Comparison of ENCODE assay signal across 13 mouse cellular contexts in genomic region chr4:130055160-130056010, GRCm38 (mm10). TPM values are rescaled to one million over a fixed set of nuclear protein-coding genes. Genes with fewer than 3 reads are reported as not detected.
DNase-seq lines count a peak whose midpoint lies in the region; ATAC-seq and TF ChIP-seq lines count a peak whose summit lies in the region.
"Had no signal": no experiment of that assay in that cellular context is flagged by ENCODE, and none has a peak within 500 bp of the region (broad histone marks: within the 10 kb centered on the region; RNA-seq: fewer than 3 reads in every experiment).

No protein-coding gene starts in this region.

- 74% methylated on average over 14 of the region's 14 CpGs for WGBS in kidney, embryonic 16.5 days
- 75% methylated on average over 14 of the region's 14 CpGs for WGBS in embryonic facial prominence, embryonic 12.5 days
- WGBS in hindbrain, postnatal 0 days: 70% methylated on average over 14 of the region's 14 CpGs
- 75% methylated on average over 14 of the region's 14 CpGs for WGBS in midbrain, embryonic 16.5 days

- TF ChIP-seq CTCF in hindbrain, postnatal 0 days (IDR thresholded peaks at IDR 0.05; ENCODE audit: low read depth): no peak

- peaks cover 3% of the 10 kb centered on the region; the same call in 1 of the 2 replicates for H3K36me3 ChIP-seq in kidney, embryonic 16.5 days (ENCODE audit: insufficient read depth, low read length)
- H3K36me3 ChIP-seq in embryonic facial prominence, embryonic 12.5 days: 0 out of 2 replicates have a peak, but pooled peaks cover 3% of the 10 kb centered on the region
- H3K36me3 ChIP-seq in hindbrain, postnatal 0 days (ENCODE audit: insufficient read depth, low read length): no peaks in the 10 kb centered on the region
- no peaks in the 10 kb centered on the region for H3K36me3 ChIP-seq in midbrain, embryonic 16.5 days (ENCODE audit: control insufficient read depth, insufficient read depth, low read length)

- peaks cover 10% of the 10 kb centered on the region for H3K4me1 ChIP-seq in kidney, embryonic 16.5 days (ENCODE audit: insufficient read depth, low read length)
- H3K4me1 ChIP-seq in embryonic facial prominence, embryonic 12.5 days: peaks cover 17% of the 10 kb centered on the region
- H3K4me1 ChIP-seq in hindbrain, postnatal 0 days (ENCODE audit: insufficient read depth, low read length): peaks cover 30% of the 10 kb centered on the region
- peaks cover 11% of the 10 kb centered on the region; the same call in 1 of the 2 replicates for H3K4me1 ChIP-seq in midbrain, embryonic 16.5 days (ENCODE audit: control insufficient read depth, insufficient read depth, low read length)

- no peak for ATAC-seq in kidney, embryonic 16.5 days (ENCODE audit: low FRiP score, low TSS enrichment)
- ATAC-seq in embryonic facial prominence, embryonic 12.5 days (ENCODE audit: insufficient number of reproducible peaks, insufficient read depth, low FRiP score, low TSS enrichment): no peak
- peak; percentile 68 for ATAC-seq in hindbrain, postnatal 0 days
- ATAC-seq in midbrain, embryonic 16.5 days: peak; percentile 69; the same call in 1 of the 2 replicates
- no peak for ATAC-seq in activated CD4-positive, CD25-positive, alpha-beta regulatory T cell, adult 4 months
- ATAC-seq: lung, postnatal 0 days had no signal

- no peak overlapping the region for H3K27ac ChIP-seq in kidney, embryonic 16.5 days (ENCODE audit: low read length)
- H3K27ac ChIP-seq in embryonic facial prominence, embryonic 12.5 days: 0 out of 2 replicates have a peak overlapping the region, but pooled peaks have one; percentile 27
- peak overlapping the region; percentile 80 for H3K27ac ChIP-seq in hindbrain, postnatal 0 days
- peak overlapping the region; percentile 35 for H3K27ac ChIP-seq in midbrain, embryonic 16.5 days (ENCODE audit: low read length)

- no peak overlapping the region for H3K9ac ChIP-seq in kidney, embryonic 16.5 days (replicated peaks; ENCODE audit: low read length)
- H3K9ac ChIP-seq in embryonic facial prominence, embryonic 12.5 days: no peak overlapping the region
- H3K9ac ChIP-seq in hindbrain, postnatal 0 days (replicated peaks; ENCODE audit: low read length): 0 out of 2 replicates have a peak overlapping the region, but pooled peaks have one; percentile 21
- H3K9ac ChIP-seq in midbrain, embryonic 16.5 days (ENCODE audit: low read depth, low read length): 0 out of 2 replicates have a peak overlapping the region, but pooled peaks have one; percentile 20

- no peaks in the 10 kb centered on the region for H3K27me3 ChIP-seq in kidney, embryonic 16.5 days (ENCODE audit: insufficient read depth, low read length)
- H3K27me3 ChIP-seq in embryonic facial prominence, embryonic 12.5 days: no peaks in the 10 kb centered on the region
- no peaks in the 10 kb centered on the region for H3K27me3 ChIP-seq in hindbrain, postnatal 0 days (ENCODE audit: insufficient read depth, low read length)
- no peaks in the 10 kb centered on the region for H3K27me3 ChIP-seq in midbrain, embryonic 16.5 days (ENCODE audit: control insufficient read depth, insufficient read depth, low read depth, low read length)

- peak; percentile 33 for DNase-seq in kidney, adult 9 months
- peak; percentile 41 for DNase-seq in hindbrain, postnatal 0 days (ENCODE audit: low spot score)
- DNase-seq in adrenal gland, adult 18-20 months (ENCODE audit: low spot score in 2 of 2): no peak
- no peak for DNase-seq in urinary bladder, postnatal 14 days (ENCODE audit: low spot score)
- DNase-seq: cerebellum, adult 9-10 months had no signal

- no peak overlapping the region for H3K4me2 ChIP-seq in kidney, embryonic 16.5 days (replicated peaks; ENCODE audit: low read depth, low read length)
- H3K4me2 ChIP-seq in embryonic facial prominence, embryonic 12.5 days (replicated peaks): no peak overlapping the region
- no peak overlapping the region for H3K4me2 ChIP-seq in hindbrain, postnatal 0 days (ENCODE audit: low read depth, low read length)
- H3K4me2 ChIP-seq in midbrain, embryonic 16.5 days (ENCODE audit: low read length): no peak overlapping the region
- H3K4me2 ChIP-seq: heart, embryonic 11.5 days had no signal

- H3K9me3 ChIP-seq in kidney, embryonic 16.5 days (ENCODE audit: low read length): no peaks in the 10 kb centered on the region
- no peaks in the 10 kb centered on the region for H3K9me3 ChIP-seq in embryonic facial prominence, embryonic 12.5 days
- no peaks in the 10 kb centered on the region for H3K9me3 ChIP-seq in hindbrain, postnatal 0 days (ENCODE audit: low read length)
- no peaks in the 10 kb centered on the region for H3K9me3 ChIP-seq in midbrain, embryonic 16.5 days (replicated peaks; ENCODE audit: control insufficient read depth, low read length, poor library complexity, severe bottlenecking)

- H3K4me3 ChIP-seq in kidney, embryonic 16.5 days (ENCODE audit: low read length): no peak overlapping the region
- no peak overlapping the region for H3K4me3 ChIP-seq in embryonic facial prominence, embryonic 12.5 days
- H3K4me3 ChIP-seq in hindbrain, postnatal 0 days (ENCODE audit: low read length): no peak overlapping the region
- no peak overlapping the region for H3K4me3 ChIP-seq in midbrain, embryonic 16.5 days (ENCODE audit: low read depth, low read length)
- H3K4me3 ChIP-seq: erythroblast, embryonic 14.5 days had no signal

RNA-seq across cellular contexts. Expression of gene Col16a1, which starts 7.7 kb away (rescaled TPM):
- 41.2 and 48.8 TPM in 2 replicates for polyA plus RNA-seq in kidney, embryonic 16.5 days (2015; fragmentation: Nextera tagmentation; extraction: Ambion mirVana)
- polyA plus RNA-seq in embryonic facial prominence, embryonic 12.5 days (2016; fragmentation: Nextera tagmentation; extraction: Ambion mirVana): 40.3 and 46.2 TPM in 2 replicates
- 19.9 and 21.5 TPM in 2 replicates for total RNA-seq in hindbrain, postnatal 0 days (2014; rRNA removed)
- 13.1 and 13.8 TPM in 2 replicates for polyA plus RNA-seq in hindbrain, postnatal 0 days (2015; fragmentation: Nextera tagmentation; extraction: Ambion mirVana)
- 8.6 and 10.5 TPM in 2 replicates for polyA plus RNA-seq in midbrain, embryonic 16.5 days (2015; fragmentation: Nextera tagmentation; extraction: Ambion mirVana)
- 10 to 100 TPM; 13.2 to 14.7 TPM for total RNA-seq in adrenal gland, adult 18-20 months (2021)
- not detected for polyA plus RNA-seq in activated CD4-positive, CD25-positive, alpha-beta regulatory T cell, adult 4 months (2017; shearing (Covaris generic))
- total RNA-seq: monocyte, adult 5-6 weeks had no signal
- polyA plus RNA-seq: erythroblast, embryonic 14.5 days had no signal

RNA-seq across cellular contexts. Expression of gene Pef1, which starts 47.0 kb away (rescaled TPM):
- 85.5 and 90.9 TPM in 2 replicates for polyA plus RNA-seq in kidney, embryonic 16.5 days (2015; fragmentation: Nextera tagmentation; extraction: Ambion mirVana)
- polyA plus RNA-seq in embryonic facial prominence, embryonic 12.5 days (2016; fragmentation: Nextera tagmentation; extraction: Ambion mirVana): 65.6 and 69.5 TPM in 2 replicates
- total RNA-seq in hindbrain, postnatal 0 days (2014; rRNA removed): 82.6 and 93.4 TPM in 2 replicates
- 59.8 and 62.0 TPM in 2 replicates for polyA plus RNA-seq in hindbrain, postnatal 0 days (2015; fragmentation: Nextera tagmentation; extraction: Ambion mirVana)
- polyA plus RNA-seq in midbrain, embryonic 16.5 days (2015; fragmentation: Nextera tagmentation; extraction: Ambion mirVana): 62.1 and 62.3 TPM in 2 replicates
- 10 to 100 TPM; 74.1 to 79.0 TPM for total RNA-seq in adrenal gland, adult 18-20 months (2021)
- polyA plus RNA-seq in activated CD4-positive, CD25-positive, alpha-beta regulatory T cell, adult 4 months (2017; shearing (Covaris generic)): 10 to 100 TPM; 28.6 to 41.4 TPM

Comparison
In these comparisons a context has a peak if more than half of its experiments do, and no peak if none do; other contexts are left out.
1. DNase-seq: peak in kidney, adult 9 months (single experiment) and hindbrain, postnatal 0 days (single experiment); none in adrenal gland, adult 18-20 months (0 of 2) and urinary bladder, postnatal 14 days (single experiment).
2. ATAC-seq: peak in hindbrain, postnatal 0 days (single experiment) and midbrain, embryonic 16.5 days (single experiment); none in kidney, embryonic 16.5 days (single experiment), embryonic facial prominence, embryonic 12.5 days (single experiment) and activated CD4-positive, CD25-positive, alpha-beta regulatory T cell, adult 4 months (single experiment).
3. H3K9ac ChIP-seq: peak in hindbrain, postnatal 0 days (single experiment) and midbrain, embryonic 16.5 days (single experiment); none in kidney, embryonic 16.5 days (single experiment) and embryonic facial prominence, embryonic 12.5 days (single experiment).